In genomic region chr13:23940291-23940690, GRCm38 (mm10) we compare ENCODE assay signal across 28 mouse cellular contexts. TPM values are rescaled to one million over a fixed set of nuclear protein-coding genes. Genes with fewer than 3 reads are reported as not detected.
DNase-seq lines count a peak whose midpoint lies in the region; ATAC-seq and TF ChIP-seq lines count a peak whose summit lies in the region.
"Had no signal": no experiment of that assay in that cellular context is flagged by ENCODE, and none has a peak within 500 bp of the region (broad histone marks: within the 10 kb centered on the region; RNA-seq: fewer than 3 reads in every experiment).

No protein-coding gene starts in this region.

- no peaks in the 10 kb centered on the region for H3K36me3 ChIP-seq in liver, adult 2 months (ENCODE audit: control insufficient read depth, insufficient read depth, low read length)
- no peaks in the 10 kb centered on the region for H3K36me3 ChIP-seq in liver, embryonic 11.5 days (ENCODE audit: control insufficient read depth, insufficient read depth, low read length)
- H3K36me3 ChIP-seq: embryonic facial prominence, embryonic 13.5 days; hindbrain, embryonic 13.5 days had no signal

- no peak overlapping the region for H3K4me3 ChIP-seq in liver, adult 2 months (ENCODE audit: insufficient read depth, low read depth, low read length)
- no peak overlapping the region for H3K4me3 ChIP-seq in liver, embryonic 11.5 days (ENCODE audit: low read depth, low read length)
- H3K4me3 ChIP-seq: embryonic facial prominence, embryonic 13.5 days; hindbrain, embryonic 13.5 days; megakaryocyte, embryonic 14.5 days had no signal

- DNase-seq in heart, postnatal 36 days = peak; percentile 6 to 11
- DNase-seq in heart, adult 11 months = no peak
- peak; percentile 70 for DNase-seq in liver, adult 2 months (ENCODE audit: extremely low read depth, low read depth, low spot score)
- no peak for DNase-seq in liver, embryonic 11.5 days (ENCODE audit: low spot score)
- DNase-seq in kidney, postnatal 36 days = peak; percentile 24 to 41
- peak; percentile 18 for DNase-seq in lung, postnatal 25 days (ENCODE audit: low spot score)
- no peak for DNase-seq in layer of hippocampus, adult 8-10 months (ENCODE audit: low spot score in 2 of 2)
- DNase-seq: adrenal gland, adult 8-10 months; cerebellum, adult 9-10 months; layer of hippocampus, postnatal 36 days; midbrain, embryonic 14.5 days; right cerebral cortex, postnatal 14 days; thymus, adult 18-20 months; thymus, postnatal 4 days had no signal

- H3K9ac ChIP-seq in liver, adult 2 months (ENCODE audit: low read depth, low read length) = no peak overlapping the region
- no peak overlapping the region for H3K9ac ChIP-seq in liver, embryonic 11.5 days (ENCODE audit: low read depth, low read length)
- H3K9ac ChIP-seq: embryonic facial prominence, embryonic 13.5 days; hindbrain, embryonic 13.5 days had no signal

- no peak overlapping the region for H3K4me2 ChIP-seq in liver, embryonic 11.5 days
- H3K4me2 ChIP-seq: embryonic facial prominence, embryonic 13.5 days; hindbrain, embryonic 13.5 days had no signal

- WGBS in liver, adult 2 months = 79% methylated on average over 6 of the region's 6 CpGs
- WGBS in liver, embryonic 11.5 days = 67% methylated on average over 6 of the region's 6 CpGs

- TF ChIP-seq POLR2A in liver, adult 2 months (IDR thresholded peaks at IDR 0.05; ENCODE audit: extremely low read depth, insufficient read depth, low read length) = no peak

- H3K4me1 ChIP-seq in liver, adult 2 months (ENCODE audit: control insufficient read depth, insufficient read depth, low read length) = no peaks in the 10 kb centered on the region
- no peaks in the 10 kb centered on the region for H3K4me1 ChIP-seq in liver, embryonic 11.5 days (replicated peaks; ENCODE audit: control insufficient read depth, insufficient read depth, low read length)
- H3K4me1 ChIP-seq: hindbrain, embryonic 13.5 days had no signal

- no peaks in the 10 kb centered on the region for H3K27me3 ChIP-seq in liver, adult 2 months (ENCODE audit: control insufficient read depth, insufficient read depth, low read length)
- H3K27me3 ChIP-seq in liver, embryonic 11.5 days (replicated peaks; ENCODE audit: control insufficient read depth, insufficient read depth, low read length) = no peaks in the 10 kb centered on the region
- H3K27me3 ChIP-seq: embryonic facial prominence, embryonic 13.5 days; hindbrain, embryonic 13.5 days had no signal

- no peak for TF ChIP-seq CTCF in liver, adult 2 months (IDR thresholded peaks at IDR 0.05; ENCODE audit: low read depth, low read length)

- no peaks in the 10 kb centered on the region for H3K9me3 ChIP-seq in liver, embryonic 11.5 days (ENCODE audit: control insufficient read depth, low read length)
- H3K9me3 ChIP-seq: embryonic facial prominence, embryonic 13.5 days; hindbrain, embryonic 13.5 days; megakaryocyte, embryonic 14.5 days had no signal

- no peak overlapping the region for H3K27ac ChIP-seq in liver, adult 2 months (replicated peaks; ENCODE audit: insufficient read depth, low read depth, low read length)
- H3K27ac ChIP-seq in liver, embryonic 11.5 days (ENCODE audit: low read depth, low read length) = no peak overlapping the region
- H3K27ac ChIP-seq: embryonic facial prominence, embryonic 13.5 days; hindbrain, embryonic 13.5 days had no signal

- no peak for ATAC-seq in liver, embryonic 11.5 days (replicated peaks; ENCODE audit: low FRiP score)
- ATAC-seq: forebrain, embryonic 16.5 days; inflammation-experienced regulatory T-cells, adult 6 months had no signal

- intact Hi-C loops in heart, postnatal 36 days (cut with DNase I) = no loop called here

- no peaks in the 10 kb centered on the region for H3K79me2 ChIP-seq in liver, adult 2 months (ENCODE audit: control insufficient read depth, insufficient read depth, low read length)

RNA-seq across cellular contexts. Expression of gene Hist1h2aa, which starts 6.0 kb away (rescaled TPM):
- not detected for total RNA-seq in heart, postnatal 36 days (2021)
- not detected in 2 replicates for total RNA-seq in liver, adult 2 months (2014; rRNA removed)
- polyA plus RNA-seq in liver, adult 2 months (2012; rRNA removed) = not detected in 2 replicates
- polyA plus RNA-seq in liver, embryonic 11.5 days (2014; fragmentation: Nextera tagmentation; extraction: Ambion mirVana) = not detected in 2 replicates
- total RNA-seq in layer of hippocampus, adult 8-10 months (2022) = not detected
- total RNA-seq: adrenal gland, adult 8-10 months; layer of hippocampus, adult 18-20 months; layer of hippocampus, postnatal 36 days; left cerebral cortex, postnatal 25 days had no signal
- polyA plus RNA-seq: embryonic facial prominence, embryonic 13.5 days; forebrain, embryonic 16.5 days; gonadal fat pad, adult 2 months; heart, postnatal 0 days; hindbrain, embryonic 13.5 days; inflammation-experienced regulatory T-cells, adult 6 months; limb, embryonic 14.5 days; liver, embryonic 16.5 days; midbrain, embryonic 14.5 days; neural tube, embryonic 14.5 days; spleen, adult 2 months; stomach, embryonic 14.5 days had no signal

RNA-seq across cellular contexts. Expression of gene Hist1h2ba, which starts 6.3 kb away (rescaled TPM):
- not detected for total RNA-seq in heart, postnatal 36 days (2021)
- not detected in 2 replicates for total RNA-seq in liver, adult 2 months (2014; rRNA removed)
- polyA plus RNA-seq in liver, adult 2 months (2012; rRNA removed) = not detected in 2 replicates
- polyA plus RNA-seq in liver, embryonic 11.5 days (2014; fragmentation: Nextera tagmentation; extraction: Ambion mirVana) = not detected in 2 replicates
- not detected for total RNA-seq in layer of hippocampus, adult 8-10 months (2022)
- total RNA-seq: adrenal gland, adult 8-10 months; layer of hippocampus, adult 18-20 months; layer of hippocampus, postnatal 36 days; left cerebral cortex, postnatal 25 days had no signal
- polyA plus RNA-seq: embryonic facial prominence, embryonic 13.5 days; forebrain, embryonic 16.5 days; gonadal fat pad, adult 2 months; heart, postnatal 0 days; hindbrain, embryonic 13.5 days; inflammation-experienced regulatory T-cells, adult 6 months; limb, embryonic 14.5 days; liver, embryonic 16.5 days; midbrain, embryonic 14.5 days; neural tube, embryonic 14.5 days; spleen, adult 2 months; stomach, embryonic 14.5 days had no signal

RNA-seq across cellular contexts. Expression of gene Slc17a4, which starts 25.5 kb away (rescaled TPM):
- total RNA-seq in heart, postnatal 36 days (2021) = not detected
- 22.4 and 27.4 TPM in 2 replicates for total RNA-seq in liver, adult 2 months (2014; rRNA removed)
- 52.0 and 60.3 TPM in 2 replicates for polyA plus RNA-seq in liver, adult 2 months (2012; rRNA removed)
- polyA plus RNA-seq in liver, embryonic 11.5 days (2014; fragmentation: Nextera tagmentation; extraction: Ambion mirVana) = 0.06 TPM in 1 of 2 replicates, not detected in the other
- total RNA-seq in layer of hippocampus, adult 8-10 months (2022) = not detected
- total RNA-seq: layer of hippocampus, adult 18-20 months; layer of hippocampus, postnatal 36 days; left cerebral cortex, postnatal 25 days had no signal
- polyA plus RNA-seq: embryonic facial prominence, embryonic 13.5 days; forebrain, embryonic 16.5 days; heart, postnatal 0 days; limb, embryonic 14.5 days; midbrain, embryonic 14.5 days had no signal

RNA-seq across cellular contexts. Expression of gene Scgn, which starts 50.7 kb away (rescaled TPM):
- not detected for total RNA-seq in heart, postnatal 36 days (2021)
- total RNA-seq in liver, adult 2 months (2014; rRNA removed) = not detected in 2 replicates
- polyA plus RNA-seq in liver, adult 2 months (2012; rRNA removed) = not detected in 2 replicates
- 0.21 TPM in 1 of 2 replicates, not detected in the other for polyA plus RNA-seq in liver, embryonic 11.5 days (2014; fragmentation: Nextera tagmentation; extraction: Ambion mirVana)
- total RNA-seq in layer of hippocampus, adult 8-10 months (2022) = 1 to 10 TPM; 1.4 to 2.8 (median 2.1) TPM
- polyA plus RNA-seq: embryonic facial prominence, embryonic 13.5 days; gonadal fat pad, adult 2 months; heart, postnatal 0 days; inflammation-experienced regulatory T-cells, adult 6 months; spleen, adult 2 months had no signal

Comparison
In these comparisons a context has a peak if more than half of its experiments do, and no peak if none do; other contexts are left out.
1. DNase-seq: peak in heart, postnatal 36 days (2 of 2), liver, adult 2 months (single experiment), kidney, postnatal 36 days (2 of 2) and lung, postnatal 25 days (single experiment); none in heart, adult 11 months (single experiment), liver, embryonic 11.5 days (single experiment) and layer of hippocampus, adult 8-10 months (0 of 2).
2. RNA of gene Slc17a4, which starts 25.5 kb away (total RNA-seq): 22.4 to 27.4 TPM in liver, adult 2 months; not detected in heart, postnatal 36 days and not detected in layer of hippocampus, adult 8-10 months; every median in the first group is over 10 times any median in the second.